Mouse (Mus musculus) limb, embryonic 14.5 days (tissue): ENCODE results near the gene Atg7. TPM values are rescaled to one million over a fixed set of nuclear protein-coding genes. Genes with fewer than 3 reads are reported as not detected.
A peak's percentile ranks its signal among the peaks of the same experiment; 100 is the strongest.

Experiments used
- ATAC-seq: fragments of 200-750 bp; cut with Nextera tagmentation; 2 replicates; pipeline ENCODE4 v1.8.0; 2017; ENCODE audit warnings: low read depth, moderate number of reproducible peaks, moderate TSS enrichment; ENCODE audit not compliant: low FRiP score
- DNase-seq: peaks from one replicate; pipeline ENCODE4 v3.0.0-alpha.2; 2015; ENCODE audit warnings: low spot score
- H3K27ac ChIP-seq: fragments of 300-500 bp; sonication (generic); replicated peaks from 2 replicates; pipeline ENCODE4 v1.5.1; 2014; ENCODE audit warnings: low read depth, mild to moderate bottlenecking, low read length, moderate library complexity, mixed read lengths
- H3K27me3 ChIP-seq: fragments of 300-500 bp; sonication (generic); 2 replicates; pipeline ENCODE4 v1.6.1; 2014; ENCODE audit warnings: low read length, mixed read lengths; ENCODE audit not compliant: control insufficient read depth, insufficient read depth
- H3K36me3 ChIP-seq: fragments of 300-500 bp; sonication (generic); 2 replicates; pipeline ENCODE4 v1.6.1; 2014; ENCODE audit warnings: mild to moderate bottlenecking, low read length, moderate library complexity, mixed read lengths; ENCODE audit not compliant: control insufficient read depth, insufficient read depth
- H3K4me1 ChIP-seq: fragments of 300-500 bp; sonication (generic); 2 replicates; pipeline ENCODE4 v1.6.1; 2014; ENCODE audit warnings: antibody characterized with exemption, low read length, mixed read lengths; ENCODE audit not compliant: control insufficient read depth, insufficient read depth
- H3K4me2 ChIP-seq: fragments of 300-500 bp; sonication (generic); replicated peaks from 2 replicates; pipeline ENCODE4 v1.6.1; 2014; ENCODE audit warnings: low read depth, mild to moderate bottlenecking, low read length, moderate library complexity; ENCODE audit not compliant: severe bottlenecking
- H3K4me3 ChIP-seq: fragments of 300-500 bp; sonication (generic); replicated peaks from 2 replicates; pipeline ENCODE4 v1.5.1; 2014; ENCODE audit warnings: low read length
- H3K9ac ChIP-seq: fragments of 300-500 bp; sonication (generic); 2 replicates; pipeline ENCODE4 v1.6.1; 2014; ENCODE audit warnings: mild to moderate bottlenecking, low read depth, low read length, moderate library complexity; ENCODE audit not compliant: severe bottlenecking
- H3K9me3 ChIP-seq: fragments of 300-500 bp; sonication (generic); 2 replicates; pipeline ENCODE4 v1.6.1; 2016; ENCODE audit warnings: low read length; ENCODE audit not compliant: control insufficient read depth
- POLR2A ChIP-seq: fragments of 200-500 bp; IDR thresholded peaks from 2 replicates; pipeline ENCODE4 v1.8.0; 2012; ENCODE audit warnings: inconsistent platforms, mild to moderate bottlenecking, moderate library complexity, borderline replicate concordance; ENCODE audit not compliant: insufficient read depth, insufficient read length; ENCODE audit errors: extremely low read depth
- WGBS: fragments of 180-500 bp; shearing (Covaris S2); extraction: QIAGEN DNeasy Blood & Tissue Kit; methylation state at CpG from one replicate; pipeline ENCODE4 v1.1.7; 2014; 5-methylcytosine and 5-hydroxymethylcytosine counted together
- polyA plus RNA-seq, 2 experiments: library from polyadenylated mRNA; depleted of rRNA in 1 of 2; stranded (reverse) in 1 of 2; unstranded in 1 of 2; fragments of >200 nt; fragmentation: Nextera tagmentation in 1 of 2; extraction: Ambion mirVana in 1 of 2; gene quantifications; 2 replicates each; pipeline versions ENCODE4 v1.2.1 to v1.2.3; 2012 to 2014

Gene Atg7
- polyA plus RNA-seq, 2 experiments, result 11.6 to 19.2 TPM

DNA sequence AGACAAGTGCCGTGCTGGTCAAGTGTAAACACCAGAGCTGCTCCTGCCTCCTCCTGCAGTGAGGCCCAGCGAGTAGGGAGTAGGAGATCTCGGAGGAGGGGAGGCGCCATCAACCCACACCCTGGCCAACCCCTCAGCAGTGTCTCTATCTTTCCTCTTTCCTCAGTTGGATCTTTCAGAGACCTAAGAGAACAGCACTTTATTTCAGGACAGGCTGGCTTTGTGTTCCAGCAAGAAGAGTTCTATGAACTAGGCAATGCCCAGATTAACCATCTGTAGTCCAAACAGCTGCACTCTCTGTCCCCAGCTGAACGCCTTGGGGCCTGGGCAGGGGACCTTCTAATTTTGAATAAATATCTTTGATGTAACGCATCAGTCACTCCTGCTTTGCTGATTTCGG is 239.8 kb downstream of the Atg7 start:
- no peaks in the 10 kb centered on the region for H3K27me3 ChIP-seq
- peak overlapping the region; percentile 95 for H3K27ac ChIP-seq
- no peak overlapping the region for H3K4me3 ChIP-seq
- H3K4me1 ChIP-seq, result peaks cover 71% of the 10 kb centered on the region
- peak overlapping the region; percentile 40 for H3K9ac ChIP-seq
- peak overlapping the region; percentile 25; the same call in 1 of the 2 replicates for H3K4me2 ChIP-seq
- H3K9me3 ChIP-seq, result no peaks in the 10 kb centered on the region
- DNase-seq, result no peak
- no peak for TF ChIP-seq POLR2A
- ATAC-seq, result peak; percentile 31; the same call in 1 of the 2 replicates
- peaks cover 36% of the 10 kb centered on the region for H3K36me3 ChIP-seq
- 34% methylated on average over 7 of the region's 7 CpGs for WGBS

DNA sequence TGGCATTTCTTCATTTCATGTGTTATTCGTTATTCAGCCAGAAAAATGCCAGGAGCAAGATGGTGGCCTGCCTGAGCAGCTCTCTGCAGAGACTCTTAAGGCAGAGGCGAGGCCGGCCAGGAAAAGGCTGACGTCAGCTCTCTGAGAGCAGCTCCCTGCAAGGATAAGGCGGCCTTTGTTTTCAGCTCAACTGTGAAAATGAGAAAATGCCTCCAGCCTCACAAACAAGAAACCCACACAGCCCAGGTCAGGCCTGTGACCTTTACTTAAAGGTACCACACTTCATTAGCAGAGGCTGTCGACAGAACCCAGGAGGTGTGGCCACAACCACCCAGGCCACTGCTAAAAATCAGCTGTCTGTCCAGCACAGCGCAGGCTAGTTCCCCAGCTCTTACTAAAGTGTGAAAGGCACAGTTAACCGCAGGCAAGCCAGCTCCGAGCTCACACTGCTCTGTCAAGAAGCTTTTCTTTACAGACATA is 240.4 kb downstream of the Atg7 start:
- TF ChIP-seq POLR2A, result no peak
- under 1% methylated on average over 9 of the region's 9 CpGs for WGBS
- peak; percentile 90 for ATAC-seq
- DNase-seq, result peak; percentile 90
- no peaks in the 10 kb centered on the region for H3K9me3 ChIP-seq
- H3K4me1 ChIP-seq, result peaks cover 70% of the 10 kb centered on the region
- H3K27ac ChIP-seq, result peak overlapping the region; percentile 95
- H3K4me3 ChIP-seq, result no peak overlapping the region
- peaks cover 41% of the 10 kb centered on the region for H3K36me3 ChIP-seq
- peak overlapping the region; percentile 44 for H3K9ac ChIP-seq
- no peaks in the 10 kb centered on the region for H3K27me3 ChIP-seq
- peak overlapping the region; percentile 25 for H3K4me2 ChIP-seq

DNA sequence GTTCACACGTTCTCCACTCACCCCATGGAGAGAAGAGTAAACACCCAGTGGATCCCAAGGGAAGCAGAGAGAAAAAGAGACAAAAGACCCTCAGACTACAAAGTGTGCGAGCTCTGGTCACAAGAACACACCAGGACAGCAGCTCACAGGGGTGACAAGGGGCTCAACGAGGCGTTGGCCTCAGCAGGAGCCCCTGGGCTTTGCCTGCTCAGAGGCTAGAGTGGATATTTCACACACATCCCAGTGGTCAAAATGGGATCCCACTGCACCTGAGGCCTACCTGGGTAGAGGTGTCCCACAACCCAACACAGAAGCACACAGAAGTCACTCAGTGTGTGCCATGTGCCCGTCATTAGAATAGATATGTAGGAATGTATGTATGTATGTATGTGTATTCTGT is 242.2 kb downstream of the Atg7 start:
- DNase-seq (no peak), ATAC-seq (no peak)
- Histone ChIP-seq H3K36me3 (peaks cover 44% of the 10 kb centered on the region), H3K4me1 (peaks cover 69% of the 10 kb centered on the region), H3K9ac (no peak overlapping the region), H3K4me3 (no peak overlapping the region), H3K27me3 (no peaks in the 10 kb centered on the region), H3K4me2 (no peak overlapping the region), H3K27ac (peak overlapping the region; percentile 95; the same call in 1 of the 2 replicates), H3K9me3 (no peaks in the 10 kb centered on the region)
- TF ChIP-seq POLR2A, result no peak
- 75% methylated on average over 5 of the region's 5 CpGs for WGBS

DNA sequence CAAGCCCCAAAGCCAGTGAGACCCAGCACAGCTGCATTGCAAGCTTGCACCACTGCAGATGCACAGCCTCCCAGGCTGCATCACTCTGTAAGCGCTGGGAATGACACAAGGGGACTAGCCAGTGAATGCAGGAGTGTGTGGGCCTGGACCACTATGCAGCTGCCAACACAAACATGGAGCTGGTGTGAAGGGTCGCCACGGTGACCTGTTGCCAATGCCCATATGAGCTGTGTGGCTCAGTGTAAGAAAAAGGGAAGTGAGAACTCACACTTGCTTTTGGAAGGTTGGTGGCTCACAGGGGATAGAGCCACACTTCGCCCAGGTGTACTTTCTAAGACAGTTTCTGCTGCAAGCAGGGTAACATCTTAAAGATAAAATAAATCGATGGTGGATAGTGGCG is 243.1 kb downstream of the Atg7 start:
- Histone ChIP-seq H3K27ac (no peak overlapping the region), H3K4me2 (no peak overlapping the region), H3K27me3 (no peaks in the 10 kb centered on the region), H3K9ac (no peak overlapping the region), H3K9me3 (no peaks in the 10 kb centered on the region), H3K4me3 (no peak overlapping the region), H3K36me3 (peaks cover 50% of the 10 kb centered on the region), H3K4me1 (peaks cover 73% of the 10 kb centered on the region)
- ATAC-seq (no peak), DNase-seq (no peak)
- WGBS, result 85% methylated on average over 6 of the region's 6 CpGs
- TF ChIP-seq POLR2A, result no peak

DNA sequence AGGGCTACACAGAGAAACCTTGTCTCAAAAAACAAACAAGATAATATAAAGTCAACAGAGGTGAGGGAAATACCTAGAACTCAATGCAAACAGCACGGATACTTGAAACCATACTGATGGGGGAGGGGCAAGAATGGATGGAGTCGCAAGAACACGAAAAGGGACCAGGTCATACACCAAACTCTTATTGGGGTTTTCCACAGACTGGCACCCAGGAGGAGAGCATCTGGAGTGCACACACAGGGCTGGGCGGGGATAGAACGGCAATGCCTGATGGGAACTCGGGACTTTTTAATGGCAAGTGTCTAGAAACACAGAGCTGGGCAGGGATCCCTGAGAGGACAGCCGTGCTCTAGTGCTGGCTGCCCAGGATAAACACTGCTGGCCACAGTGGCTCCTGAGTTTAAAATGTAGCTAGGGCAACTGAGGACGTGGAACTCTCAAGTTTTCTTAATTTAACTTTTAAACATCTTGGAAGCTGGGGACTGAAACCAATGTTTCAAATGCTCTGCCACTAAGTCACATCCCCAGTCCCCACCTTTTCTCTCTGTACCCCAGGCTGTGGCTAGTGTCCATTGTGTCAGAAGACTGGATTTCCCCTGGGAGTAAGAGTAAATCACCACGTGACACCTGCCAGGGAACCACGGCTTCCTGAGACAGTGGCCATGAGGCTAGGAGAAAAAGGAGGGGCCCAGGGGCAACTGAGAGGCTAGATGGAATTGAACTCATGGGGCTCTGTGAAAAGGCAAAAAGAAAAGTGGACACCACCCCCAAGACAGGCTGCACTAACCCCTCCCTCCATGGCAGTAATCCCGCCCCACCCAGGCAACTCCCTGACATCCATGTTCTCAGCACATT is 243.8 kb downstream of the Atg7 start:
- H3K27ac ChIP-seq, result no peak overlapping the region
- 50% methylated on average over 11 of the region's 11 CpGs for WGBS
- H3K36me3 ChIP-seq, result peaks cover 50% of the 10 kb centered on the region

More for the DNA sequence above, 243.8 kb downstream of the Atg7 start:
- Histone ChIP-seq H3K4me1 (peaks cover 74% of the 10 kb centered on the region), H3K27me3 (no peaks in the 10 kb centered on the region), H3K4me3 (no peak overlapping the region), H3K4me2 (no peak overlapping the region), H3K9ac (no peak overlapping the region), H3K9me3 (no peaks in the 10 kb centered on the region)
- TF ChIP-seq POLR2A, result no peak
- DNase-seq, result no peak
- no peak for ATAC-seq
